Mouse (Mus musculus) MEL (cell line): ENCODE data around the gene Slc25a47. TPM values are rescaled to one million over a fixed set of nuclear protein-coding genes. Genes with fewer than 3 reads are reported as not detected.

Source experiments
- DNase-seq: peaks from one replicate; pipeline ENCODE4 v3.0.0; 2011; ENCODE audit warnings: low read depth, low spot score
- H3K27ac ChIP-seq: 2 replicates; pipeline ENCODE4 v1.5.1; 2012; ENCODE audit warnings: low read depth, mild to moderate bottlenecking, control low read depth, low read length, moderate library complexity; ENCODE audit not compliant: control insufficient read depth
- H3K27me3 ChIP-seq, 2 experiments: fragments of 150-350 bp in 1 of 2; sonication (generic) in 1 of 2; 2 replicates each; pipeline ENCODE4 v1.6.1; 2012; ENCODE audit warnings: low read length in 2 of 2, mild to moderate bottlenecking in 2 of 2, improper control_type of control experiment in 1 of 2, moderate library complexity in 1 of 2; ENCODE audit not compliant: insufficient read depth in 2 of 2, control insufficient read depth in 1 of 2
- H3K36me3 ChIP-seq, 2 experiments: 2 replicates each; pipeline ENCODE4 v1.6.1; 2012 to 2014; ENCODE audit warnings: low read length in 2 of 2, improper control_type of control experiment in 1 of 2, inconsistent platforms in 1 of 2, mild to moderate bottlenecking in 1 of 2; ENCODE audit not compliant: insufficient read depth in 2 of 2, control insufficient read depth in 1 of 2
- H3K4me1 ChIP-seq, 2 experiments: fragments of 150-350 bp in 1 of 2; sonication (generic) in 1 of 2; 2 replicates each; pipeline ENCODE4 v1.6.1; 2012; ENCODE audit warnings: low read length in 2 of 2, improper control_type of control experiment in 1 of 2, mild to moderate bottlenecking in 1 of 2; ENCODE audit not compliant: insufficient read depth in 2 of 2, control insufficient read depth in 1 of 2
- H3K4me3 ChIP-seq, 2 experiments: fragments of 150-350 bp in 1 of 2; sonication (generic) in 1 of 2; 2 replicates each; pipeline ENCODE4 v1.5.1; 2012; ENCODE audit warnings: low read depth in 2 of 2, low read length in 2 of 2, mild to moderate bottlenecking in 2 of 2, moderate library complexity in 2 of 2, control low read depth in 1 of 2, improper control_type of control experiment in 1 of 2; ENCODE audit not compliant: control insufficient read depth in 1 of 2, insufficient read depth in 1 of 2
- H3K79me2 ChIP-seq: 2 replicates; pipeline ENCODE4 v1.6.1; 2012; ENCODE audit warnings: mild to moderate bottlenecking, low read length, moderate library complexity; ENCODE audit not compliant: control insufficient read depth, poor library complexity, insufficient read depth
- H3K9ac ChIP-seq: 2 replicates; pipeline ENCODE4 v1.6.1; 2012; ENCODE audit warnings: low read depth, mild to moderate bottlenecking, control low read depth, low read length, moderate library complexity; ENCODE audit not compliant: control insufficient read depth, poor library complexity, severe bottlenecking
- H3K9me3 ChIP-seq: fragments of 150-350 bp; sonication (generic); replicated peaks from 2 replicates; pipeline ENCODE4 v1.6.1; 2012; ENCODE audit warnings: mild to moderate bottlenecking, low read length, improper control_type of control experiment, moderate library complexity; ENCODE audit not compliant: insufficient read depth
- BHLHE40 ChIP-seq: IDR thresholded peaks from 2 replicates; pipeline ENCODE4 v1.6.1; 2012; ENCODE audit warnings: low read depth, mild to moderate bottlenecking, inconsistent platforms, low read length, improper control_type of control experiment, borderline replicate concordance
- CHD1 ChIP-seq: IDR thresholded peaks from 2 replicates; pipeline ENCODE4 v1.6.1; 2012; ENCODE audit warnings: low read depth, mild to moderate bottlenecking, inconsistent platforms, low read length, improper control_type of control experiment
- CTCF ChIP-seq, 3 experiments: IDR thresholded peaks in 2 of 3; conservative IDR thresholded peaks in 1 of 3; 2 replicates each; pipeline ENCODE4 v1.5.1; 2011 to 2012; ENCODE audit warnings: low read length in 3 of 3, low read depth in 2 of 3, mild to moderate bottlenecking in 2 of 3, improper control_type of control experiment in 1 of 3, inconsistent platforms in 1 of 3, mixed read lengths in 1 of 3, moderate library complexity in 1 of 3; ENCODE audit not compliant: control insufficient read depth in 1 of 3, insufficient read depth in 1 of 3, poor library complexity in 1 of 3, severe bottlenecking in 1 of 3
- ELF1 ChIP-seq: IDR thresholded peaks from 2 replicates; pipeline ENCODE4 v1.6.1; 2014; ENCODE audit warnings: low read depth, mild to moderate bottlenecking, inconsistent platforms, low read length, improper control_type of control experiment, moderate library complexity
- EP300 ChIP-seq, 2 experiments: IDR thresholded peaks; 2 replicates each; pipeline ENCODE4 v1.6.1; 2011; ENCODE audit warnings: improper control_type of control experiment in 2 of 2, low read length in 2 of 2, low read depth in 1 of 2, mild to moderate bottlenecking in 1 of 2
- ETS1 ChIP-seq: IDR thresholded peaks from 2 replicates; pipeline ENCODE4 v1.6.1; 2012; ENCODE audit warnings: low read depth, mild to moderate bottlenecking, inconsistent platforms, low read length, improper control_type of control experiment, moderate library complexity
- GABPA ChIP-seq: IDR thresholded peaks from 2 replicates; pipeline ENCODE4 v1.6.1; 2012; ENCODE audit warnings: low read depth, mild to moderate bottlenecking, inconsistent platforms, low read length, improper control_type of control experiment, moderate library complexity
- HCFC1 ChIP-seq: IDR thresholded peaks from 2 replicates; pipeline ENCODE4 v1.6.1; 2012; ENCODE audit warnings: low read depth, mild to moderate bottlenecking, inconsistent platforms, low read length, improper control_type of control experiment, moderate library complexity
- KAT2A ChIP-seq: conservative IDR thresholded peaks from 2 replicates; pipeline ENCODE4 v1.6.1; 2012; ENCODE audit warnings: low read depth, low read length, improper control_type of control experiment, inconsistent platforms
- MAFK ChIP-seq: IDR thresholded peaks from 2 replicates; pipeline ENCODE4 v1.6.1; 2011; ENCODE audit warnings: low read depth, mild to moderate bottlenecking, low read length, improper control_type of control experiment, borderline replicate concordance
- MYB ChIP-seq: IDR thresholded peaks from 2 replicates; pipeline ENCODE4 v1.6.1; 2011; ENCODE audit warnings: mild to moderate bottlenecking, low read depth, low read length, improper control_type of control experiment
- MYC ChIP-seq: IDR thresholded peaks from 2 replicates; pipeline ENCODE4 v1.6.1; 2011; ENCODE audit warnings: low read depth, mild to moderate bottlenecking, low read length, improper control_type of control experiment, moderate library complexity
- POLR2AphosphoS5 ChIP-seq: IDR thresholded peaks from 2 replicates; pipeline ENCODE4 v1.6.1; 2012; ENCODE audit warnings: low read depth, borderline replicate concordance, mild to moderate bottlenecking, inconsistent platforms, low read length, moderate library complexity, mixed read lengths
- SIN3A ChIP-seq: IDR thresholded peaks from 2 replicates; pipeline ENCODE4 v1.6.1; 2012; ENCODE audit warnings: low read length, improper control_type of control experiment, inconsistent platforms
- SMC3 ChIP-seq: IDR thresholded peaks from 2 replicates; pipeline ENCODE4 v1.6.1; 2011; ENCODE audit warnings: low read depth, low read length, improper control_type of control experiment
- TCF12 ChIP-seq: IDR thresholded peaks from 2 replicates; pipeline ENCODE4 v1.6.1; 2014; ENCODE audit warnings: low read depth, mild to moderate bottlenecking, inconsistent platforms, low read length, improper control_type of control experiment, moderate library complexity
- USF2 ChIP-seq, 2 experiments: IDR thresholded peaks; 2 replicates each; pipeline ENCODE4 v1.6.1; 2011 to 2012; ENCODE audit warnings: improper control_type of control experiment in 2 of 2, low read length in 2 of 2, borderline replicate concordance in 1 of 2, inconsistent platforms in 1 of 2, low read depth in 1 of 2, mild to moderate bottlenecking in 1 of 2; ENCODE audit not compliant: insufficient read depth in 1 of 2
- ZKSCAN1 ChIP-seq: IDR thresholded peaks from 2 replicates; pipeline ENCODE4 v1.6.1; 2012; ENCODE audit warnings: low read depth, mild to moderate bottlenecking, inconsistent platforms, low read length, improper control_type of control experiment, moderate library complexity
- ZMIZ1 ChIP-seq: IDR thresholded peaks from 2 replicates; pipeline ENCODE4 v1.6.1; 2012; ENCODE audit warnings: low read depth, mild to moderate bottlenecking, inconsistent platforms, low read length, improper control_type of control experiment, moderate library complexity
- polyA plus RNA-seq, 2 experiments: library from polyadenylated mRNA; stranded (reverse) in 1 of 2; unstranded in 1 of 2; fragments of >175 nt in 1 of 2; fragments of >200 nt in 1 of 2; gene quantifications; 2 replicates each; pipeline versions ENCODE4 v1.2.1 to v1.2.4; 2012; ENCODE audit warnings: low replicate concordance in 2 of 2, low read depth in 1 of 2; ENCODE audit not compliant: insufficient read length in 2 of 2, insufficient read depth in 1 of 2, missing spikeins in 1 of 2
- total RNA-seq: library from RNA; depleted of rRNA; stranded (reverse); fragments of 300-350 nt; gene quantifications from 2 replicates; pipeline ENCODE4 v1.2.3, GENCODE M21; 2012

Slc25a47 gene
- total and polyA plus RNA-seq, 3 experiments: 15.6 to 17.9 TPM; not detected in 1

GRCm38 (mm10) chr12:108865007-108865494 lies 29.2 kb downstream of the Slc25a47 start:
- H3K79me2 ChIP-seq: no peaks in the 10 kb centered on the region

GRCm38 (mm10) chr12:108869575-108869974 lies 33.7 kb downstream of the Slc25a47 start:
- no peaks in the 10 kb centered on the region for H3K4me1 ChIP-seq

More at GRCm38 (mm10) chr12:108865007-108865494, 29.2 kb downstream of the Slc25a47 start:
- DNase-seq: no peak
- Histone ChIP-seq H3K9me3 (no peaks in the 10 kb centered on the region), H3K36me3 (peaks cover 0 to 15% of the 10 kb centered on the region in 2 experiments; a peak in 2 of 4 replicates), H3K4me3 (no peak overlapping the region), H3K9ac (no peak overlapping the region), H3K4me1 (no peaks in the 10 kb centered on the region), H3K27ac (no peak overlapping the region), H3K27me3 (no peaks in the 10 kb centered on the region)
- TF ChIP-seq ETS1 (no peak), SIN3A (no peak), EP300 (IDR thresholded peaks at IDR 0.05; ENCODE audit: low read depth in 1 of 2, low read length in 2 of 2) (no peak), GABPA (no peak), CHD1 (no peak), SMC3 (no peak), KAT2A (no peak), ZKSCAN1 (no peak), MYC (no peak), TCF12 (no peak), MAFK (no peak), MYB (no peak), POLR2AphosphoS5 (no peak)

More at GRCm38 (mm10) chr12:108869575-108869974, 33.7 kb downstream of the Slc25a47 start:
- Histone ChIP-seq H3K79me2 (no peaks in the 10 kb centered on the region), H3K27me3 (no peaks in the 10 kb centered on the region), H3K27ac (no peak overlapping the region), H3K36me3 (peaks cover 0 to 12% of the 10 kb centered on the region in 2 experiments; a peak in 2 of 4 replicates), H3K4me3 (no peak overlapping the region), H3K9me3 (no peaks in the 10 kb centered on the region), H3K9ac (no peak overlapping the region)
- TF ChIP-seq HCFC1: no peak
- peak; percentile 33 to 47 (median 41) for TF ChIP-seq CTCF (IDR thresholded peaks at IDR 0.05 in 2 of 3, conservative IDR thresholded peaks at IDR 0.05 in 1 of 3; ENCODE audit: control insufficient read depth in 1 of 3, insufficient read depth in 1 of 3, low read depth in 2 of 3, low read length in 3 of 3, poor library complexity in 1 of 3, severe bottlenecking in 1 of 3)
- TF ChIP-seq ZMIZ1: no peak
- peak; percentile 50 for TF ChIP-seq SMC3
- no peak for TF ChIP-seq TCF12
- TF ChIP-seq EP300 (IDR thresholded peaks at IDR 0.05; ENCODE audit: low read depth in 1 of 2, low read length in 2 of 2): no peak
- TF ChIP-seq MAFK: no peak
- TF ChIP-seq ZKSCAN1: no peak
- no peak for TF ChIP-seq MYC
- TF ChIP-seq ETS1: no peak
- TF ChIP-seq ELF1: no peak
- TF ChIP-seq USF2 (IDR thresholded peaks at IDR 0.05; ENCODE audit: borderline replicate concordance in 1 of 2, insufficient read depth in 1 of 2, low read depth in 1 of 2, low read length in 2 of 2): no peak
- TF ChIP-seq BHLHE40: no peak
- no peak for TF ChIP-seq CHD1
- DNase-seq: peak; percentile 51
